Mouse (Mus musculus) bone marrow macrophage, adult 2 months (primary cell): Measurements from ENCODE around the gene Fam166a.

Experiments
- CTCF ChIP-seq: IDR thresholded peaks from 2 replicates; pipeline ENCODE4 v1.5.1; 2012; ENCODE audit warnings: low read depth, mild to moderate bottlenecking, low read length, moderate library complexity
- POLR2A ChIP-seq: IDR thresholded peaks from 2 replicates; pipeline ENCODE4 v1.6.1; 2012; ENCODE audit warnings: mild to moderate bottlenecking, low read depth, low read length, borderline replicate concordance

DNA sequence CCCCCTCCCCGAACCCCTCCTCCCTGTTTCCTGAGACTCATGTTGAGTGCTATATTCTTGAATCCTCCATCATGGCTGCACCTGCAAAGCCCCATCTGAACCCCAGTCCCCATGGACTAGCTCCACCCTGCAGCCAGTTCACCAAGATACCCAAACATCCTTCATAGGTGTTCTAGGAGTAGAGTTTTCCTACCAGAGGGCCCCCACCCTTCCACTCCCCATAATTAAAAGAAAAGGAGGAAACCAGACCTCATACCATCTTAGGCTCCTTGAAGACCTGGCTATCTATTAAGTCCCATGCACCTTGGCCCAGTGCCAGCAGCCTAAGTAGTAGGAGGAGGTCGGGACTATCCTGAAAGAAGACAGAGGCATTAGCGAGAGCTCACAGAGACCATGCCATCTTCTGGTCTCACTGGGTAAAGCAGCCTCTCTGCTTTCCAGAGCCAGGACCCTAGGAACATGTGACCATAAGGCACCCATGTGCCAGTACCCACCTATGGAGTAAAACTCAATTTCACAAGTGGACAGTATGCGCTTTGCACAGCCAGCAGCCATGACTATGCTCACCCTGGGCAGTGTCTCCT, 14.8 kb upstream of the Fam166a start:
- TF ChIP-seq POLR2A: no peak
- TF ChIP-seq CTCF: no peak
